Mouse (Mus musculus) small intestine, adult 2 months (tissue): Measurements from ENCODE around the gene Mef2c. TPM values are rescaled to one million over a fixed set of nuclear protein-coding genes. Genes with fewer than 3 reads are reported as not detected.

ENCODE experiments used
- H3K27ac ChIP-seq: fragments of 200-500 bp; 2 replicates; pipeline ENCODE4 v1.5.1; 2012; ENCODE audit warnings: low read depth, low read length, control low read depth, inconsistent platforms; ENCODE audit not compliant: insufficient read depth
- H3K27me3 ChIP-seq: fragments of 200-500 bp; 2 replicates; pipeline ENCODE4 v1.6.1; 2012; ENCODE audit warnings: mild to moderate bottlenecking, moderate library complexity, low read length, inconsistent platforms; ENCODE audit not compliant: control insufficient read depth, insufficient read depth
- H3K36me3 ChIP-seq: fragments of 200-500 bp; 2 replicates; pipeline ENCODE4 v1.6.1; 2012; ENCODE audit warnings: mild to moderate bottlenecking, low read length, control low read depth, inconsistent platforms; ENCODE audit not compliant: control insufficient read depth, insufficient read depth
- H3K4me1 ChIP-seq: fragments of 200-500 bp; 2 replicates; pipeline ENCODE4 v1.6.1; 2012; ENCODE audit warnings: low read length, inconsistent platforms, mixed read lengths; ENCODE audit not compliant: control insufficient read depth, insufficient read depth, insufficient read length
- H3K4me3 ChIP-seq: fragments of 200-500 bp; 2 replicates; pipeline ENCODE4 v1.5.1; 2012; ENCODE audit warnings: low read depth, mild to moderate bottlenecking, control low read depth, inconsistent platforms, low read length, moderate library complexity
- CTCF ChIP-seq: fragments of 200-500 bp; IDR thresholded peaks from 2 replicates; pipeline ENCODE4 v1.5.1; 2012; ENCODE audit warnings: low read depth, mild to moderate bottlenecking, control low read depth, inconsistent platforms, low read length, moderate library complexity, mixed read lengths; ENCODE audit not compliant: insufficient replicate concordance, insufficient read length; ENCODE audit errors: extremely low read depth
- POLR2A ChIP-seq: fragments of 200-500 bp; IDR thresholded peaks from 2 replicates; pipeline ENCODE4 v1.6.1; 2012; ENCODE audit warnings: low read depth, mild to moderate bottlenecking, control low read depth, inconsistent platforms, low read length, moderate library complexity
- WGBS: fragments of 180-500 bp; shearing (Covaris S2); methylation state at CpG from one replicate; pipeline ENCODE4 v1.1.7; 2018; 5-methylcytosine and 5-hydroxymethylcytosine counted together
- polyA plus RNA-seq: library from polyadenylated mRNA; depleted of rRNA; stranded (reverse); fragments of >200 nt; gene quantifications from 2 replicates; pipeline ENCODE4 v1.2.3, GENCODE M21; 2012

Mef2c gene
- polyA plus RNA-seq, 1 experiment = 13.1 TPM

GRCm38 (mm10) chr13:83536361-83536760 lies 32.5 kb downstream of the Mef2c start:
- Histone ChIP-seq H3K4me1 (no peaks in the 10 kb centered on the region), H3K4me3 (no peak overlapping the region), H3K27ac (no peak overlapping the region), H3K36me3 (no peaks in the 10 kb centered on the region), H3K27me3 (no peaks in the 10 kb centered on the region)
- TF ChIP-seq POLR2A = no peak
- TF ChIP-seq CTCF = no peak
- 62% methylated on average over 3 of the region's 3 CpGs for WGBS

GRCm38 (mm10) chr13:83537163-83537562 lies 33.3 kb downstream of the Mef2c start:
- WGBS = 70% methylated on average over 5 of the region's 5 CpGs
- H3K27me3 ChIP-seq = no peaks in the 10 kb centered on the region
- no peak overlapping the region for H3K4me3 ChIP-seq
- no peaks in the 10 kb centered on the region for H3K36me3 ChIP-seq
- H3K4me1 ChIP-seq = no peaks in the 10 kb centered on the region
- TF ChIP-seq POLR2A = no peak
- TF ChIP-seq CTCF = no peak
- no peak overlapping the region for H3K27ac ChIP-seq

- Histone ChIP-seq H3K4me3 (no peak overlapping the region), H3K27me3 (no peaks in the 10 kb centered on the region), H3K27ac (no peak overlapping the region), H3K4me1 (no peaks in the 10 kb centered on the region), H3K36me3 (no peaks in the 10 kb centered on the region)
- no peak for TF ChIP-seq CTCF
- TF ChIP-seq POLR2A = no peak
Measured at GRCm38 (mm10) chr13:83539921-83540320, 36.1 kb downstream of the Mef2c start.

- Histone ChIP-seq H3K27me3 (no peaks in the 10 kb centered on the region), H3K27ac (no peak overlapping the region), H3K4me3 (no peak overlapping the region), H3K36me3 (no peaks in the 10 kb centered on the region), H3K4me1 (no peaks in the 10 kb centered on the region)
- TF ChIP-seq POLR2A (no peak), CTCF (no peak)
- 63% methylated on average over 5 of the region's 5 CpGs for WGBS
Measured at GRCm38 (mm10) chr13:83542666-83543065, 38.8 kb downstream of the Mef2c start.

- Histone ChIP-seq H3K4me1 (no peaks in the 10 kb centered on the region), H3K4me3 (no peak overlapping the region), H3K27ac (no peak overlapping the region), H3K27me3 (no peaks in the 10 kb centered on the region), H3K36me3 (no peaks in the 10 kb centered on the region)
- TF ChIP-seq POLR2A (no peak), CTCF (no peak)
- WGBS = 76% methylated on average over 4 of the region's 4 CpGs
Measured at GRCm38 (mm10) chr13:83544707-83545106, 40.9 kb downstream of the Mef2c start.

- no peak overlapping the region for H3K27ac ChIP-seq
- no peaks in the 10 kb centered on the region for H3K36me3 ChIP-seq
- H3K4me3 ChIP-seq = no peak overlapping the region
- WGBS = 91% methylated on average over 5 of the region's 5 CpGs
- H3K4me1 ChIP-seq = no peaks in the 10 kb centered on the region
- H3K27me3 ChIP-seq = no peaks in the 10 kb centered on the region
- no peak for TF ChIP-seq POLR2A
Measured at GRCm38 (mm10) chr13:83546876-83547275, 43.0 kb downstream of the Mef2c start.

GRCm38 (mm10) chr13:83551259-83551658 lies 47.4 kb downstream of the Mef2c start:
- TF ChIP-seq CTCF (no peak), POLR2A (no peak)
- Histone ChIP-seq H3K27ac (no peak overlapping the region), H3K36me3 (no peaks in the 10 kb centered on the region), H3K27me3 (no peaks in the 10 kb centered on the region), H3K4me1 (no peaks in the 10 kb centered on the region), H3K4me3 (no peak overlapping the region)

GRCm38 (mm10) chr13:83552051-83552450 lies 48.2 kb downstream of the Mef2c start:
- Histone ChIP-seq H3K4me1 (no peaks in the 10 kb centered on the region), H3K36me3 (no peaks in the 10 kb centered on the region), H3K4me3 (no peak overlapping the region), H3K27ac (no peak overlapping the region), H3K27me3 (no peaks in the 10 kb centered on the region)
- WGBS = 35% methylated on average over 1 of the region's 1 CpGs
- TF ChIP-seq CTCF (no peak), POLR2A (no peak)
